Mouse (Mus musculus) lung, adult 2 months (tissue): ENCODE results near the gene Cog3. TPM values are rescaled to one million over a fixed set of nuclear protein-coding genes. Genes with fewer than 3 reads are reported as not detected.

Source experiments
- DNase-seq: peaks from one replicate; pipeline ENCODE4 v3.0.0; 2022
- H3K4me1 ChIP-seq: fragments of 200-500 bp; 2 replicates; pipeline ENCODE4 v1.6.1; 2011; ENCODE audit warnings: low read length; ENCODE audit not compliant: control insufficient read depth, insufficient read depth
- H3K4me3 ChIP-seq: fragments of 200-500 bp; replicated peaks from 2 replicates; pipeline ENCODE3; 2011; ENCODE audit warnings: low read depth, mild to moderate bottlenecking, control low read depth, low read length; ENCODE audit errors: extremely low read depth
- CTCF ChIP-seq: fragments of 200-500 bp; IDR thresholded peaks from 2 replicates; pipeline ENCODE4 v1.5.1; 2011; ENCODE audit warnings: mild to moderate bottlenecking, low read length, control low read depth; ENCODE audit not compliant: insufficient read depth
- POLR2A ChIP-seq: fragments of 200-500 bp; IDR thresholded peaks from 2 replicates; pipeline ENCODE4 v1.6.1; 2011; ENCODE audit warnings: low read depth, mild to moderate bottlenecking, control low read depth, low read length, borderline replicate concordance; ENCODE audit errors: extremely low read depth
- WGBS: fragments of 180-500 bp; shearing (Covaris S2); methylation state at CpG from one replicate; pipeline ENCODE4 v1.1.7; 2018; 5-methylcytosine and 5-hydroxymethylcytosine counted together
- polyA plus RNA-seq: library from polyadenylated mRNA; depleted of rRNA; stranded (reverse); fragments of >200 nt; gene quantifications from 2 replicates; pipeline ENCODE4 v1.2.3, GENCODE M21; 2012

The Cog3 gene
- polyA plus RNA-seq, 1 experiment, result 11.0 TPM

DNA sequence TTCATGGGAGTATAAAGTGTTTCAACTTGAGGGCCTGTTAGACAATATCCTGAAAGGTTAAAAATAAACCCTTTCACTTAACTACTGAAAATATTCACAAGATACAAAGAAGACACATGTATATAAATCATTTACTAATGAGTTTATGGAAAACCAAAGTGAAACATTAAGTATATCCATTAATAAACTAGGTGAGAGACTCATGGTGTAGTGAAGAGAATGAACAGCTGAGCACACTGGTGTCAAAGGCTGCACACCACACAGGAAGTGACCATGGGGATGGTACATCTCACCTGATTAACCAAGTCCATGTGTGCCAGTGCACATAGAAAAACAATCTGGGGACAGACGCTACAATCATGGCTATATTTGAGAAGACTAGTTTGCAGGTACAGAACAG lies 45.3 kb downstream of the Cog3 start:
- no peak overlapping the region for H3K4me3 ChIP-seq
- H3K4me1 ChIP-seq, result no peaks in the 10 kb centered on the region
- no peak for TF ChIP-seq CTCF
- TF ChIP-seq POLR2A, result no peak
- 85% methylated on average over 1 of the region's 1 CpGs for WGBS
- no peak for DNase-seq

DNA sequence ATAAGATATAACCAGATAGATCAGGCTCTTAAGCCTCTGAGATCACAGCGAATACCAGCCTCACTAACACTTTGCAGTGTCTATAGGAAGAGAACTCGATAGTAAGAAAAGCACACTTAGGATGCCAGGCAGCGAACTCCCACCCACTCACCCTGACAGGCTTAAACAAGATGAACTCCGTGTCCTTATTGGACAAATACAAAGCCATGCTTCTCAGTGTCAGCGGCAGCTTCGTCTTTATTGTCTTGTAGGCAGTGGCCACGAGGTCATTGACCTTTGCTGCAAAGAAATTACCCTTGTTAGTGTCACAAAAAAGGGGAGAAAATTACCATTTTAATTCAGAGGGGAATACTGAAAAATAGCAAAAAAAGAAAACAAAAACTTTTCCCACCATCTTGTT lies 46.5 kb downstream of the Cog3 start:
- Histone ChIP-seq H3K4me3 (no peak overlapping the region), H3K4me1 (no peaks in the 10 kb centered on the region)
- TF ChIP-seq CTCF, result no peak
- TF ChIP-seq POLR2A, result no peak
- DNase-seq, result no peak
- 87% methylated on average over 7 of the region's 7 CpGs for WGBS

DNA sequence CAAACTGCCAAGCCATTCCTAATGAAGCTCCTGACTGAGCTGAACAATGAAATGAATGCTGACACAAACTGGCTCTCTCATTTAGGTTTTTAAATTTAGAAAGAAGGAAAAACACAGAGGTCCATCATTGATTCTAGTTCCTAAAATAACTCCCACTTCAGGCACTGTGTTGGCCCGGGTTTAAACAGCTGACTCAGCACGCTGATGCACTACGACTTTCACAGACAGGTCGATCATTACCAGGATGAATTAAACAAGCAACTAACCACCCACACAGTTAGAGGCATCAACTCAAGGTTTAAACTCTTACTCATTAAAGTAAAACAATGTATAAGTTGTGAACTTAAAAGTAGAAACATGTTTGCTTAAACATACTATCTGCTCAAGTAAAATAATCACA lies 47.7 kb downstream of the Cog3 start:
- 84% methylated on average over 4 of the region's 4 CpGs for WGBS
- TF ChIP-seq POLR2A, result no peak
- no peak for TF ChIP-seq CTCF
- DNase-seq, result no peak
- no peaks in the 10 kb centered on the region for H3K4me1 ChIP-seq
- no peak overlapping the region for H3K4me3 ChIP-seq

DNA sequence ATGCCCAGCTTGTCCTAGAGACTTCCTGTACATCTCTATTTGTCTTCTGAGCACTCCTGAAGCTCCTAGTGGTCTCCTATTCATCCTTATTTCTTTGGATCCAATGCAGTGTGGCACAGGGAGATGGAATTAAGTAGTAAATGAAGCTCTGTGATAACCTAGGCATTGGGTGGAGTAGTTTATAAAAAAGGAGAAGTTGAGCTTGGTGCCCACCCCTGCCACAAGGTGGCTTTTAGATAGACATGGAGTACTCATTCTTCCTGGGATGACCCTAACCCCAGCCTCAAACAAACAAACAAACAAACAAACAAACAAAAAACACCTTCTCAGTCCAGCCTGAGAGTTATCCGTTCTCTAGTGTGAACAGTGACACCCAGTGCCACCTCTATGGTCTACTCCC lies 56.4 kb downstream of the Cog3 start:
- Histone ChIP-seq H3K4me3 (no peak overlapping the region), H3K4me1 (no peaks in the 10 kb centered on the region)
- no peak for TF ChIP-seq POLR2A
- no peak for TF ChIP-seq CTCF
- DNase-seq, result no peak
- WGBS, result 74% methylated on average over 1 of the region's 1 CpGs

DNA sequence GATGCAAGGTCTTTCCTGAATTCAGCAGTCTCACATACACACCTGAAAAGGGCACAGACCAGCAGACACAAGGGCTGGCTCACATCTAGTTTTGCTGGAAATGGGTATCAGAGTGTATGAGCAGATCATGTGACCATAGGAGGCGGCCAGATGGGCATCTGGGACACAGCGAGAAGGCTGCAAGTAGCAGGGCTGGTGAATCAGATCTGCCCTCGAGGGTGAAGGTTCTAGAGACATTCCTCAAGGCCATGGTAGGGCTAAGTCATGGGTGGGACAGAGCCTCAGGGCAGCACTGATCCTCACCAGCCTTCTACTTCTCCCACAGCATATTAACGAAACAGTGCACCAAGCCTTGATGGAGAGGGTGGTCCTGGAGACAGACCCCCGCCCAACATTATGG lies 58.2 kb downstream of the Cog3 start:
- 79% methylated on average over 5 of the region's 5 CpGs for WGBS
- no peak for DNase-seq
- TF ChIP-seq CTCF, result no peak
- no peak for TF ChIP-seq POLR2A
- Histone ChIP-seq H3K4me3 (no peak overlapping the region), H3K4me1 (no peaks in the 10 kb centered on the region)

DNA sequence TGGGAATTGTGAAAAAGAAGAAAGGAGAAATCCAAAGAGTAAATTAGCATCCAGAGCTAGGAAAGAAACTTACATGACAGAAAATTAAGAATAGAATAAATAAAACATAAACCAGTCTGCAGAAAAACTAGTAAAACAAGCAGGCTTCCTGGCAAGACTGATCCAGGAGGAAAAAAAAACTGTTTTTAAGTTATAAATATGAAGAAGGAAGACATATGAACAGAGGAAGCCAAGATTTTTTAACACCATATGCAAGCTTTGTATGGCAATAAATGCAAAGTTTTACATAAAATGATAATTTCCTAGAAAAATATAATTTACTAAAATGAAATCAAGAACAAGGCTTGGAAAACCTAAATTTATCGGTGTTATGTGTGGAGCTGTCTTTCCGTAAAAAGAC lies 63.9 kb downstream of the Cog3 start:
- Histone ChIP-seq H3K4me3 (no peak overlapping the region), H3K4me1 (no peaks in the 10 kb centered on the region)
- no peak for DNase-seq
- WGBS, result 89% methylated on average over 2 of the region's 2 CpGs
- TF ChIP-seq POLR2A (no peak), CTCF (no peak)

DNA sequence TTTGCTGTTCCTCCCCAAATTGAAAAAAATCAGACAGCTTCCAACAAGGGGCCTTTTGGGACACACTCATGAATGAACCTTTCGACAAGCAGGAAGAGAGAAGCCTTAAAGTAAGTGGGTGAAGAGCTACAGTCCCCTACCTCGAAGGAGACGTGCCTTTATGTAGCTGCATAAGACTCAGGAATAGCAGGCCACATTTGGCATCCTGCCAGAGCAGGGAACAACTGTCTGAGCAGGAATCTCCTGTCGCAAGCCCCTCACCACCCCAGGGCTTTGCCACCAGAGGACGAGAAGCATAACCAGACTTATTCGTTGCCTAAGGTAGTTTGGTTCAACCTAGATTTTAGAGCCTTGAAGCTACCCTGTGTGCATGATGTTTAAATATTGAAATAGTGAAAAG lies 78.0 kb downstream of the Cog3 start:
- WGBS, result 45% methylated on average over 6 of the region's 6 CpGs
- Histone ChIP-seq H3K4me3 (no peak overlapping the region), H3K4me1 (no peaks in the 10 kb centered on the region)
- no peak for DNase-seq
- no peak for TF ChIP-seq POLR2A
- no peak for TF ChIP-seq CTCF

DNA sequence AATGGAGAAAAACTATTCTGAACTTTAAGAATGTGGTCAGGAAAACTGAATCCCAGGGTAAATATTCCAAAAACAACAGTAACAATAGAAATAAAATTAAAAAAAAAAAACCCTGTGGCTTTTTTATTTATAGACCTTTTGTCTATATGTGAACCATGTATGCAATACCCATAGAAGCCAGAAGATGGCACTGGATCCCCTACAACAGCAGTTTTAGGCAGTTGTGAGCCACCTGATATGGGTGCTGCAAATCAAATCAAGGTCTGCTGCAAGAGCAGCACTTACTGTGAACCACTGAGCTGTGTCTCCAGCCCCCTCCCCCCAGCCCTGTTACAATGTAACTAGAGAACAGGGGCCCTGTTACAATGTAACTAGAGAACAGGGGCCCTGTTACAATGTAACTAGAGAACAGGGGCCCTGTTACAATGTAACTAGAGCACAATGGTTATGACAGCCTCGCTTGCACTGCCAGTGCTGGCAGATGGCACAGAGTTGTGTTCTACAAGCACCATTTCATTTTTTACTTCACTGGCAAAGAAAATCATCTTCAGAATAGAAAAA lies 85.2 kb downstream of the Cog3 start:
- WGBS, result 75% methylated on average over 1 of the region's 1 CpGs

DNA sequence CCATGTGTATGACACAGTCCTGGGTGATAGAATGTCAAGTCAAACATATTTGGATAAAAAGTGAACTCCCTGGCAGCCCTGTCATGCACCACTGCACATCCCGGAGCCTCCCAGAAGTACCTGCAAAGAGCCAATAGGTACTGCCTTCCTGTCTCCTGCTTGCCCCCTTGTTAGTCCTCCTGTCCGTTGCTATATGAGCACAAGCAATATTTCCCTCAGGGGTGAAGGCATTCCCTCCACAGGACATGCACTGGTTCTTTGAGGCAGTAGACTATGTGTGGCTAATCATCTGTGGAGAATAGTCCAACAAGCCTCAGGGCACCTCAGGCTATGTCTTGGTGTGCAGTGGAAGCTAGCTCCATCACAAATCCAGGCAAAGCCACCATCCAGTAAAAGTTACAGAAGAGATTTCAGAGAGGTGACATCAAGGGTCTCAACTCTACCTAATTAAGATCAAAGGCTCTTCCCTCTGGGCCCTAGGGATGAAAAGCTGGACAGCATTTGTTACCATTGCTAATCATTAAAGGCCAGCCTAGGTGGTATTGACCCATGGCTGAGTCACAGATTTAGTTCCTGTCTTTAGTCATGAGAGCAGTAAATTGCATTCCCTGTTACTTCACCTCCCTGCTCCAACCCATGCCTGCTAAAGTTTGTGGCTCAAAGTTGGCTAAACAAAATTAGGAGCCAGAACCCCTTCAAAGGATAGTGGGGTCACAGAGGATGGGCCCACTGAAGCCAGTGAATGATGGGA lies 88.7 kb downstream of the Cog3 start:
- WGBS, result 87% methylated on average over 2 of the region's 2 CpGs

More for the DNA sequence above, 85.2 kb downstream of the Cog3 start:
- no peak for DNase-seq
- Histone ChIP-seq H3K4me1 (no peaks in the 10 kb centered on the region), H3K4me3 (no peak overlapping the region)
- TF ChIP-seq CTCF (no peak), POLR2A (no peak)

DNA sequence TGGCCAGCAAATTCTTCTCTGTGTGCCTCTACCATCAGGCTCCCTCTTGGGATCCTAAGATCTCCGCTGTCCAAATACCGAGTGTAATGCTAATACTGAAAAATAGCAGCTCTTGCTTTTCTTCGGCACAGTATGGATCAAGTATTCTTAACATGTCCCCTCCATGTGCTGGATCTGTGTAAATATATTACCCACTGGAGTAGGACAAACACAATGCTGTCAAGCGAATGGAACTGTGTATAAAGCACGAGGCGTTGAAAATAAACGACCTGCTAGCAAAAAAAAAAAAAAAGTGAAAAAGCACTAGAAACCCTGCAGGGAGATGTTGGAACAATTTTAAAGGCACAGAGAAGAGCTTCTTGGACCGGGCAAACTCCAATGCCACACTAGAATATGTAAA lies 92.8 kb downstream of the Cog3 start:
- Histone ChIP-seq H3K4me1 (no peaks in the 10 kb centered on the region), H3K4me3 (no peak overlapping the region)
- TF ChIP-seq CTCF (no peak), POLR2A (no peak)
- 48% methylated on average over 8 of the region's 8 CpGs for WGBS
- DNase-seq, result no peak

More for the DNA sequence above, 88.7 kb downstream of the Cog3 start:
- no peak for DNase-seq
- Histone ChIP-seq H3K4me3 (no peak overlapping the region), H3K4me1 (no peaks in the 10 kb centered on the region)
- TF ChIP-seq POLR2A, result no peak
- TF ChIP-seq CTCF, result no peak
